Mouse (Mus musculus): ENCODE measurements at regions not wholly inside any gene's neighbourhood (a gene's known extent, or its start where the extent isn't known, plus 50 kb on each side); places are given as distances from the start of the nearest gene placed in this dataset.

DNA sequence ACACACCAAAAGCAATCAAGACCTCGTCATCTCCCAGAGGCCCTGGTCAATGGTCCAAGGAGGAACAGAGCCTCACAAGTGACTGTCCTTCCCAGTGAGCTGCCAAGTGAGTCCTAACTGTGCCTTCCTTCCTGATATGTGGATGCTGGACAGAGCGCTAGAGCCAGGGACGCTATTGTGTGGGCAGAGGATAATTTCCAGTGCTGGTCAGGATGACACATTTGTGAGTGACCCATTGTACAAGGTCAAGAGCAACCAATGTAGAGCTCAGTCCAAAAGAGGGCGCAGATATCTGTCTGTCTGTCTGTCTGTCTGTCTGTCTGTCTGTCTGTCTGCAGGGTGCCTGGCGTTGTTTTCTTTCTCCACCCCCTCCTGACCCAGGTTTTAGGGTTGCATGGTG is 57.4 kb upstream of the Zc3h12a start:
- Histone ChIP-seq H3K9ac (ENCODE audit: insufficient read depth, low read depth, low read length, poor library complexity, severe bottlenecking) (no peak overlapping the region), H3K4me3 (ENCODE audit: insufficient read depth in 1 of 2, low read depth in 1 of 2, low read length in 2 of 2, poor library complexity in 1 of 2, severe bottlenecking in 1 of 2) (no peak overlapping the region), H3K36me3 (ENCODE audit: control insufficient read depth, insufficient read depth, low read length, poor library complexity, severe bottlenecking) (no peaks in the 10 kb centered on the region), H3K9me3 (ENCODE audit: control insufficient read depth, insufficient read depth, low read depth, low read length) (no peaks in the 10 kb centered on the region), H3K27ac (ENCODE audit: insufficient read depth, low read depth, low read length, poor library complexity, severe bottlenecking) (no peak overlapping the region), H3K4me1 (ENCODE audit: control insufficient read depth in 2 of 2, insufficient read depth in 2 of 2, low read length in 2 of 2, poor library complexity in 1 of 2) (peaks cover 2 to 8% of the 10 kb centered on the region in 2 experiments; a peak in 1 of 4 replicates)
- no peak for TF ChIP-seq ZC3H11A (IDR thresholded peaks at IDR 0.05; ENCODE audit: borderline replicate concordance, low read depth, low read length)
- no peak for TF ChIP-seq CHD2 (IDR thresholded peaks at IDR 0.05; ENCODE audit: low read depth, low read length)
- no peak for TF ChIP-seq HCFC1 (IDR thresholded peaks at IDR 0.05; ENCODE audit: borderline replicate concordance, insufficient read depth, low read length)
- TF ChIP-seq MAFK (IDR thresholded peaks at IDR 0.05; ENCODE audit: insufficient read depth, low read depth, low read length) = no peak
- in situ Hi-C loops (cut with MboI; ENCODE audit: low sequenced_read_pairs in 2 of 2, unreplicated experiment in 2 of 2) = no loop called here
- no peak for DNase-seq (ENCODE audit: low read depth, low spot score)

GRCm38 (mm10) chr4:125180947-125181346 is 53.3 kb upstream of the Zc3h12a start:
- Histone ChIP-seq H3K9ac (ENCODE audit: insufficient read depth, low read depth, low read length, poor library complexity, severe bottlenecking) (no peak overlapping the region), H3K36me3 (ENCODE audit: control insufficient read depth, insufficient read depth, low read length, poor library complexity, severe bottlenecking) (no peaks in the 10 kb centered on the region), H3K4me1 (ENCODE audit: control insufficient read depth in 2 of 2, insufficient read depth in 2 of 2, low read length in 2 of 2, poor library complexity in 1 of 2) (peaks cover 0 to 5% of the 10 kb centered on the region in 2 experiments; a peak in 1 of 4 replicates), H3K4me3 (ENCODE audit: insufficient read depth in 1 of 2, low read depth in 1 of 2, low read length in 2 of 2, poor library complexity in 1 of 2, severe bottlenecking in 1 of 2) (no peak overlapping the region), H3K9me3 (ENCODE audit: control insufficient read depth, insufficient read depth, low read depth, low read length) (no peaks in the 10 kb centered on the region), H3K27ac (ENCODE audit: insufficient read depth, low read depth, low read length, poor library complexity, severe bottlenecking) (no peak overlapping the region)
- in situ Hi-C loops (cut with MboI; ENCODE audit: low sequenced_read_pairs in 2 of 2, unreplicated experiment in 2 of 2) = no loop called here
- DNase-seq (ENCODE audit: low read depth, low spot score) = no peak
- TF ChIP-seq ZNF384 (IDR thresholded peaks at IDR 0.05; ENCODE audit: low read depth, low read length) (no peak), CHD2 (IDR thresholded peaks at IDR 0.05; ENCODE audit: low read depth, low read length) (no peak)

GRCm38 (mm10) chr4:125178552-125178951 is 50.9 kb upstream of the Zc3h12a start:
- H3K36me3 ChIP-seq (ENCODE audit: control insufficient read depth, insufficient read depth, low read length, poor library complexity, severe bottlenecking) = no peaks in the 10 kb centered on the region
- H3K9ac ChIP-seq (ENCODE audit: insufficient read depth, low read depth, low read length, poor library complexity, severe bottlenecking) = no peak overlapping the region
- peaks cover 0 to 5% of the 10 kb centered on the region in 2 experiments; a peak in 1 of 4 replicates for H3K4me1 ChIP-seq (ENCODE audit: control insufficient read depth in 2 of 2, insufficient read depth in 2 of 2, low read length in 2 of 2, poor library complexity in 1 of 2)
- in situ Hi-C loops (cut with MboI; ENCODE audit: low sequenced_read_pairs in 2 of 2, unreplicated experiment in 2 of 2) = no loop called here
- no peak overlapping the region for H3K27ac ChIP-seq (ENCODE audit: insufficient read depth, low read depth, low read length, poor library complexity, severe bottlenecking)
- no peak for TF ChIP-seq HCFC1 (IDR thresholded peaks at IDR 0.05; ENCODE audit: borderline replicate concordance, insufficient read depth, low read length)
- TF ChIP-seq ZC3H11A (IDR thresholded peaks at IDR 0.05; ENCODE audit: borderline replicate concordance, low read depth, low read length) = no peak
- no peak for DNase-seq (ENCODE audit: low read depth, low spot score)
- H3K4me3 ChIP-seq (ENCODE audit: insufficient read depth in 1 of 2, low read depth in 1 of 2, low read length in 2 of 2, poor library complexity in 1 of 2, severe bottlenecking in 1 of 2) = no peak overlapping the region
- no peaks in the 10 kb centered on the region for H3K9me3 ChIP-seq (ENCODE audit: control insufficient read depth, insufficient read depth, low read depth, low read length)

GRCm38 (mm10) chr4:125177666-125178065 is 50.0 kb upstream of the Zc3h12a start:
- TF ChIP-seq HCFC1 (IDR thresholded peaks at IDR 0.05; ENCODE audit: borderline replicate concordance, insufficient read depth, low read length) (no peak), MAFK (IDR thresholded peaks at IDR 0.05; ENCODE audit: insufficient read depth, low read depth, low read length) (no peak), ZC3H11A (IDR thresholded peaks at IDR 0.05; ENCODE audit: borderline replicate concordance, low read depth, low read length) (no peak), CHD2 (IDR thresholded peaks at IDR 0.05; ENCODE audit: low read depth, low read length) (no peak), ZNF384 (IDR thresholded peaks at IDR 0.05; ENCODE audit: low read depth, low read length) (no peak)
- Histone ChIP-seq H3K9me3 (ENCODE audit: control insufficient read depth, insufficient read depth, low read depth, low read length) (no peaks in the 10 kb centered on the region), H3K36me3 (ENCODE audit: control insufficient read depth, insufficient read depth, low read length, poor library complexity, severe bottlenecking) (no peaks in the 10 kb centered on the region), H3K27ac (ENCODE audit: insufficient read depth, low read depth, low read length, poor library complexity, severe bottlenecking) (no peak overlapping the region), H3K9ac (ENCODE audit: insufficient read depth, low read depth, low read length, poor library complexity, severe bottlenecking) (no peak overlapping the region), H3K4me3 (ENCODE audit: insufficient read depth in 1 of 2, low read depth in 1 of 2, low read length in 2 of 2, poor library complexity in 1 of 2, severe bottlenecking in 1 of 2) (no peak overlapping the region), H3K4me1 (ENCODE audit: control insufficient read depth in 2 of 2, insufficient read depth in 2 of 2, low read length in 2 of 2, poor library complexity in 1 of 2) (peaks cover 0 to 5% of the 10 kb centered on the region in 2 experiments; a peak in 1 of 4 replicates)
- no peak for DNase-seq (ENCODE audit: low read depth, low spot score)
- in situ Hi-C loops (cut with MboI; ENCODE audit: low sequenced_read_pairs in 2 of 2, unreplicated experiment in 2 of 2) = no loop called here

Data from ES-E14 (cell line).